Mouse (Mus musculus): ENCODE results near the gene Snx6.

DNA sequence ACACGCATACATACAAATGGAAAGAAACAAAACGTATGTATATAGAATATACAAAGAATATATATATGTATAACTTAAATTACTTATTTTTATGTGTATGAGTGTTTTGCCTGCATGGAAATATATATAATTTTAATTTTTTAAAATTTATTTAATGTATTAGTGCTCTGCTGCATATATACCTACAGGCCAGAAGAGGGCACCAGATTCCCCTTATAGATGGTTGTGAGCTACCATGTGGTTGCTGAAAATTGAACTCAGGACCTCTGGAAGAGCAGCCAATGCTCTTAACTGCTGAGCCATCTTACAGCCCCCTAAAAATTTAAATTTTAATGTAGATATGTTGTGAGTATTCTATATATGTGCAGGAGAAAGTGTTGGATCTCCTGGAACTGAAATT is 36.7 kb downstream of the Snx6 start:
- TF ChIP-seq EP300 (IDR thresholded peaks at IDR 0.05; ENCODE audit: insufficient read depth, low read depth, low read length) (no peak), CTCF (IDR thresholded peaks at IDR 0.05) (peak; percentile 63), POLR2A (IDR thresholded peaks at IDR 0.05; ENCODE audit: insufficient read depth, low read depth, low read length) (no peak)
